In the genomic region with DNA sequence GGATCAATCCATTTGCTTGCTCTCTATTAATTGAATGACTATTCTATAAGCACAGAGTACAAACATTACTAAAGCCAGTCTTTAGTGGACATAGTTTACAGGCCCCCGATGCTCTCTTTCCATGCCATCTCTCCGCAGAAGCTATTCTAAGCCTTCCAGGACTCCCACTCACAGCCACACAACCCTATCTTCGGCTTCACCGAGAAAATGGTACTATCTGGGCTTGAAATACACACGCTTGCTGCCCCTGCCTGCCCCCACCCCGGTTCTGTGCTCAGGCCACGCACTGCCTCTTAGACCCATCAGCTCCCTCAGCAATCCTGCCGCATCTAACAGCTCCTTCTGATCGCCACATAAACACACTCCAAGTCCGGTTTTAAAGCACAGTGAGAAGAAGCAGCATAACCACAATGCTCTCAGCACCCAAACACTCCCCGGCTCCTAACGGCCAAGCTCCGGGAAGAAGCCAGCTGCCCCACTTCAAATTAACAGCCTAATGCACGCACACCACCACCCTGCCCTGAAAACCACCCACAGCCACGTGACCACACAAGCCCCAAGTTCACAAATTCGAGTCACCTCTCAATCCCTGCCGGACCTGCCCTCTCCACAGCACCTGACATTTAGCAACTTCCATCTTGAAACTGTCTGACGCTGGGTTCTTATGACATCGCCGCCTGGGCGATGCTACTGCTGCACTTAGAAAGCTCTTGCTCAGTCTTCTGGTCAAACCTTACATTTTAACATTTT, we compare ENCODE assay signal across 14 mouse cellular contexts.
DNase-seq lines count a peak whose midpoint lies in the region; ATAC-seq and TF ChIP-seq lines count a peak whose summit lies in the region.
"Had no signal": no experiment of that assay in that cellular context is flagged by ENCODE, and none has a peak within 500 bp of the region (broad histone marks: within the 10 kb centered on the region; RNA-seq: fewer than 3 reads in every experiment).

No protein-coding gene starts in this region.

- H3K27me3 ChIP-seq in hindbrain, embryonic 14.5 days (ENCODE audit: control insufficient read depth, insufficient read depth, low read length): no peaks in the 10 kb centered on the region
- H3K27me3 ChIP-seq in hindbrain, postnatal 0 days (ENCODE audit: insufficient read depth, low read length): no peaks in the 10 kb centered on the region
- no peaks in the 10 kb centered on the region for H3K27me3 ChIP-seq in forebrain, embryonic 11.5 days (ENCODE audit: control insufficient read depth, insufficient read depth, low read length)
- H3K27me3 ChIP-seq: embryonic facial prominence, embryonic 13.5 days; forebrain, embryonic 13.5 days had no signal

- intact Hi-C loops in left cerebral cortex, postnatal 14 days (cut with DNase I): no loop called here

- WGBS in hindbrain, embryonic 14.5 days: 89% methylated on average over 21 of the region's 21 CpGs
- 87% methylated on average over 21 of the region's 21 CpGs for WGBS in hindbrain, postnatal 0 days
- WGBS in forebrain, embryonic 11.5 days: 90% methylated on average over 21 of the region's 21 CpGs

- DNase-seq in hindbrain, embryonic 14.5 days (ENCODE audit: low spot score): no peak
- no peak for DNase-seq in hindbrain, postnatal 0 days (ENCODE audit: low spot score)
- peak; percentile 32 to 58 for DNase-seq in left cerebral cortex, adult 18-20 months (ENCODE audit: low spot score in 2 of 2)
- no peak for DNase-seq in left cerebral cortex, postnatal 14 days (ENCODE audit: low spot score in 2 of 2)
- peak; percentile 24 for DNase-seq in right cerebral cortex, postnatal 25 days
- no peak for DNase-seq in right cerebral cortex, postnatal 14 days
- DNase-seq in forebrain, embryonic 11.5 days (ENCODE audit: low spot score): no peak
- DNase-seq in cerebellum, postnatal 10 days: no peak
- DNase-seq: cerebellum, postnatal 14 days; heart, postnatal 10 days; thymus, postnatal 14 days had no signal

- peak overlapping the region; percentile 41; the same call in 1 of the 2 replicates for H3K27ac ChIP-seq in hindbrain, embryonic 14.5 days
- no peak overlapping the region for H3K27ac ChIP-seq in hindbrain, postnatal 0 days
- H3K27ac ChIP-seq in forebrain, embryonic 11.5 days (ENCODE audit: low read depth, low read length): no peak overlapping the region
- H3K27ac ChIP-seq: embryonic facial prominence, embryonic 13.5 days; forebrain, embryonic 13.5 days had no signal

- no peak for ATAC-seq in hindbrain, embryonic 14.5 days (ENCODE audit: low FRiP score)
- no peak for ATAC-seq in hindbrain, postnatal 0 days
- no peak for ATAC-seq in forebrain, embryonic 11.5 days (replicated peaks; ENCODE audit: low FRiP score)
- ATAC-seq: activated CD4-positive, CD25-positive, alpha-beta regulatory T cell, adult 4 months; forebrain, embryonic 13.5 days had no signal

- H3K36me3 ChIP-seq in hindbrain, embryonic 14.5 days (replicated peaks; ENCODE audit: control insufficient read depth, insufficient read depth): no peaks in the 10 kb centered on the region
- H3K36me3 ChIP-seq in hindbrain, postnatal 0 days (ENCODE audit: insufficient read depth, low read length): peaks cover 4% of the 10 kb centered on the region; the same call in 1 of the 2 replicates
- no peaks in the 10 kb centered on the region for H3K36me3 ChIP-seq in forebrain, embryonic 11.5 days (ENCODE audit: control insufficient read depth, insufficient read depth, low read length)

- no peak overlapping the region for H3K4me3 ChIP-seq in hindbrain, embryonic 14.5 days (replicated peaks; ENCODE audit: low read length)
- no peak overlapping the region for H3K4me3 ChIP-seq in hindbrain, postnatal 0 days (ENCODE audit: low read length)
- H3K4me3 ChIP-seq in forebrain, embryonic 11.5 days (ENCODE audit: low read depth, low read length): no peak overlapping the region
- H3K4me3 ChIP-seq: embryonic facial prominence, embryonic 13.5 days; forebrain, embryonic 13.5 days had no signal

- no peak overlapping the region for H3K4me2 ChIP-seq in hindbrain, embryonic 14.5 days (replicated peaks)
- no peak overlapping the region for H3K4me2 ChIP-seq in hindbrain, postnatal 0 days (ENCODE audit: low read depth, low read length)
- no peak overlapping the region for H3K4me2 ChIP-seq in forebrain, embryonic 11.5 days (ENCODE audit: low read depth, low read length, severe bottlenecking)
- H3K4me2 ChIP-seq: embryonic facial prominence, embryonic 13.5 days; forebrain, embryonic 13.5 days had no signal

- TF ChIP-seq CTCF in hindbrain, postnatal 0 days (IDR thresholded peaks at IDR 0.05; ENCODE audit: low read depth): no peak

- H3K9ac ChIP-seq in hindbrain, embryonic 14.5 days: no peak overlapping the region
- H3K9ac ChIP-seq in hindbrain, postnatal 0 days (replicated peaks; ENCODE audit: low read length): no peak overlapping the region
- no peak overlapping the region for H3K9ac ChIP-seq in forebrain, embryonic 11.5 days (ENCODE audit: low read length)
- H3K9ac ChIP-seq: embryonic facial prominence, embryonic 13.5 days; forebrain, embryonic 13.5 days had no signal

- no peaks in the 10 kb centered on the region for H3K9me3 ChIP-seq in hindbrain, embryonic 14.5 days (ENCODE audit: control insufficient read depth, low read length)
- no peaks in the 10 kb centered on the region for H3K9me3 ChIP-seq in hindbrain, postnatal 0 days (ENCODE audit: low read length)
- H3K9me3 ChIP-seq in forebrain, embryonic 11.5 days (ENCODE audit: control insufficient read depth, low read length): no peaks in the 10 kb centered on the region
- H3K9me3 ChIP-seq: embryonic facial prominence, embryonic 13.5 days; forebrain, embryonic 13.5 days had no signal

- H3K4me1 ChIP-seq in hindbrain, embryonic 14.5 days (replicated peaks; ENCODE audit: control insufficient read depth, insufficient read depth, low read length): no peaks in the 10 kb centered on the region
- no peaks in the 10 kb centered on the region for H3K4me1 ChIP-seq in hindbrain, postnatal 0 days (ENCODE audit: insufficient read depth, low read length)
- no peaks in the 10 kb centered on the region; the same call in 1 of the 2 replicates for H3K4me1 ChIP-seq in forebrain, embryonic 11.5 days (replicated peaks; ENCODE audit: control insufficient read depth, insufficient read depth, low read length)
- H3K4me1 ChIP-seq: embryonic facial prominence, embryonic 13.5 days; forebrain, embryonic 13.5 days had no signal

Comparison
In these comparisons a context has a peak if more than half of its experiments do, and no peak if none do; other contexts are left out.
1. DNase-seq: peak in left cerebral cortex, adult 18-20 months (2 of 2) and right cerebral cortex, postnatal 25 days (single experiment); none in hindbrain, embryonic 14.5 days (single experiment), hindbrain, postnatal 0 days (single experiment), left cerebral cortex, postnatal 14 days (0 of 2), right cerebral cortex, postnatal 14 days (single experiment), forebrain, embryonic 11.5 days (single experiment) and cerebellum, postnatal 10 days (0 of 2).